29 mouse cellular contexts compared by ENCODE assay signal in the genomic region with DNA sequence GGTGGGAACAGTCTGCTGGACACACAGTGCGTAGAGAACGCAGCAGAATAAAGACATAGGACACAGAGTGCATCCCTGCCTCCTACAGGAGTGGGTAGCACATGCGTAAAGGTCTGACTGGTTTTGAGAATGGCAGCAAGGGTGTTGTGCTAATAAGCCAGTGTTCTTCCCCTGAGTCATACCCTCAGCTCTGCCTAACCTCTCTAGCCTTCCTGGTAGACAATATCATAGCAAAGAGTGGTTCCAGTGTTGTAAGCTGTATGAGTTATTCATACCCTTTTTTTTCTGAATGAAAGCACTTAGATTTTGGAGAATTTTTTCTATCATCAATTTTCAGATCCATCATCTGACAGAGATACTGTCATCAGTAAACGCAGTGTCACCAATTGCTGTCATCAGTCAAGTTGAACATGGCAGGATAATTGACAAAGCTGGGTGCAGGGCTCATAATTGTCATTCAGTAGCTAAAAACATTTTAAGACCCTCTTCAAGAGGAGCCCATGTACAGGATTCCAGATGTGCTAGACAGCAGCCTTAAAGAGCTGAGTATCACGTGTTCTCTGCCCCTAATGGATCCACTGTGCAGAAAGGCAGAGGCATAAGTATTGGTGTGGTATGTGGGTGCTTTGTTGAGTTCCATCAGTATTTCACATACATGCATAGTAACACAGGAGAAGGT. TPM values are rescaled to one million over a fixed set of nuclear protein-coding genes. Genes with fewer than 3 reads are reported as not detected.
DNase-seq lines count a peak whose midpoint lies in the region; ATAC-seq and TF ChIP-seq lines count a peak whose summit lies in the region.
"Had no signal": no experiment of that assay in that cellular context is flagged by ENCODE, and none has a peak within 500 bp of the region (broad histone marks: within the 10 kb centered on the region; RNA-seq: fewer than 3 reads in every experiment).

No protein-coding gene starts in this region.

- no peaks in the 10 kb centered on the region for H3K36me3 ChIP-seq in forebrain, embryonic 14.5 days (ENCODE audit: control insufficient read depth, insufficient read depth, low read length)
- H3K36me3 ChIP-seq in forebrain, embryonic 11.5 days (ENCODE audit: control insufficient read depth, insufficient read depth, low read length): no peaks in the 10 kb centered on the region
- no peaks in the 10 kb centered on the region for H3K36me3 ChIP-seq in heart, embryonic 10.5 days
- no peaks in the 10 kb centered on the region for H3K36me3 ChIP-seq in forebrain, postnatal 0 days (ENCODE audit: insufficient read depth)
- H3K36me3 ChIP-seq: embryonic facial prominence, embryonic 10.5 days; G1E had no signal

- H3K9me3 ChIP-seq in forebrain, embryonic 14.5 days (replicated peaks; ENCODE audit: control insufficient read depth, low read length): no peaks in the 10 kb centered on the region
- no peaks in the 10 kb centered on the region for H3K9me3 ChIP-seq in forebrain, embryonic 11.5 days (ENCODE audit: control insufficient read depth, low read length)
- no peaks in the 10 kb centered on the region for H3K9me3 ChIP-seq in heart, embryonic 10.5 days
- H3K9me3 ChIP-seq in forebrain, postnatal 0 days (ENCODE audit: low read length): no peaks in the 10 kb centered on the region
- H3K9me3 ChIP-seq: embryonic facial prominence, embryonic 10.5 days; embryonic facial prominence, embryonic 13.5 days; G1E had no signal

- H3K4me1 ChIP-seq in forebrain, embryonic 14.5 days (ENCODE audit: control insufficient read depth, insufficient read depth, low read length): no peaks in the 10 kb centered on the region
- no peaks in the 10 kb centered on the region for H3K4me1 ChIP-seq in forebrain, embryonic 11.5 days (replicated peaks; ENCODE audit: control insufficient read depth, insufficient read depth, low read length)
- no peaks in the 10 kb centered on the region for H3K4me1 ChIP-seq in heart, embryonic 10.5 days
- H3K4me1 ChIP-seq in forebrain, postnatal 0 days (ENCODE audit: insufficient read depth): no peaks in the 10 kb centered on the region

- peak; percentile 26; the same call in 1 of the 2 replicates for ATAC-seq in forebrain, embryonic 14.5 days
- no peak for ATAC-seq in forebrain, embryonic 11.5 days (replicated peaks; ENCODE audit: low FRiP score)
- ATAC-seq in forebrain, postnatal 0 days: peak; percentile 88
- ATAC-seq: hindbrain, postnatal 0 days; inflammation-experienced regulatory T-cells, adult 6 months; intestine, embryonic 16.5 days; Patski had no signal

- no peak for TF ChIP-seq CTCF in brain, embryonic 14.5 days (IDR thresholded peaks at IDR 0.05; ENCODE audit: borderline replicate concordance, extremely low read depth, insufficient read depth, insufficient read length)
- no peak for TF ChIP-seq CTCF in forebrain, postnatal 0 days (IDR thresholded peaks at IDR 0.05; ENCODE audit: low read depth)

- no peak overlapping the region for H3K4me3 ChIP-seq in forebrain, embryonic 14.5 days (ENCODE audit: low read depth, low read length)
- no peak overlapping the region for H3K4me3 ChIP-seq in forebrain, embryonic 11.5 days (ENCODE audit: low read depth, low read length)
- no peak overlapping the region for H3K4me3 ChIP-seq in heart, embryonic 10.5 days
- H3K4me3 ChIP-seq in forebrain, postnatal 0 days (ENCODE audit: low read depth, low read length): no peak overlapping the region
- H3K4me3 ChIP-seq: embryonic facial prominence, embryonic 10.5 days; embryonic facial prominence, embryonic 13.5 days; erythroblast, embryonic 14.5 days; heart, adult 2 months had no signal

- no peak overlapping the region for H3K4me2 ChIP-seq in forebrain, embryonic 14.5 days (ENCODE audit: low read length)
- no peak overlapping the region for H3K4me2 ChIP-seq in forebrain, embryonic 11.5 days (ENCODE audit: low read depth, low read length, severe bottlenecking)
- H3K4me2 ChIP-seq in forebrain, postnatal 0 days (ENCODE audit: low read depth): no peak overlapping the region
- H3K4me2 ChIP-seq: embryonic facial prominence, embryonic 13.5 days; heart, embryonic 11.5 days; hindbrain, embryonic 14.5 days had no signal

- no peak overlapping the region for H3K27ac ChIP-seq in forebrain, embryonic 14.5 days (ENCODE audit: low read depth, low read length)
- H3K27ac ChIP-seq in forebrain, embryonic 11.5 days (ENCODE audit: low read depth, low read length): no peak overlapping the region
- no peak overlapping the region for H3K27ac ChIP-seq in heart, embryonic 10.5 days
- H3K27ac ChIP-seq in forebrain, postnatal 0 days (ENCODE audit: low read depth, low read length): no peak overlapping the region
- H3K27ac ChIP-seq: embryonic facial prominence, embryonic 10.5 days; embryonic facial prominence, embryonic 13.5 days; hindbrain, embryonic 14.5 days; hindbrain, postnatal 0 days had no signal

- 93% methylated on average over 5 of the region's 5 CpGs for WGBS in forebrain, embryonic 14.5 days
- WGBS in forebrain, embryonic 11.5 days: 90% methylated on average over 5 of the region's 5 CpGs
- 85% methylated on average over 5 of the region's 5 CpGs for WGBS in heart, embryonic 10.5 days
- 87% methylated on average over 5 of the region's 5 CpGs for WGBS in forebrain, postnatal 0 days

- no peak for TF ChIP-seq POLR2A in brain, embryonic 14.5 days (IDR thresholded peaks at IDR 0.05; ENCODE audit: borderline replicate concordance, extremely low read depth, insufficient read depth, insufficient read length, poor library complexity, severe bottlenecking)

- intact Hi-C loops in heart, postnatal 25 days (cut with DNase I): no loop called here

- no peaks in the 10 kb centered on the region for H3K27me3 ChIP-seq in forebrain, embryonic 14.5 days (replicated peaks; ENCODE audit: control insufficient read depth, insufficient read depth, low read length)
- no peaks in the 10 kb centered on the region for H3K27me3 ChIP-seq in forebrain, embryonic 11.5 days (ENCODE audit: control insufficient read depth, insufficient read depth, low read length)
- no peaks in the 10 kb centered on the region for H3K27me3 ChIP-seq in heart, embryonic 10.5 days (ENCODE audit: insufficient read depth, poor library complexity, severe bottlenecking)
- no peaks in the 10 kb centered on the region for H3K27me3 ChIP-seq in forebrain, postnatal 0 days (ENCODE audit: insufficient read depth, low read length)
- H3K27me3 ChIP-seq: CH12.LX; embryonic facial prominence, embryonic 13.5 days; Patski had no signal

- no peak overlapping the region for H3K9ac ChIP-seq in forebrain, embryonic 14.5 days (ENCODE audit: low read length)
- no peak overlapping the region for H3K9ac ChIP-seq in forebrain, embryonic 11.5 days (ENCODE audit: low read length)
- H3K9ac ChIP-seq in forebrain, postnatal 0 days: no peak overlapping the region
- H3K9ac ChIP-seq: embryonic facial prominence, embryonic 13.5 days; hindbrain, embryonic 14.5 days had no signal

- no peak for DNase-seq in forebrain, embryonic 14.5 days (ENCODE audit: low spot score)
- no peak for DNase-seq in forebrain, embryonic 11.5 days (ENCODE audit: low spot score)
- peak; percentile 64 for DNase-seq in heart, embryonic 10.5 days (ENCODE audit: low spot score)
- no peak for DNase-seq in heart, postnatal 25 days (ENCODE audit: low spot score)
- peak; percentile 28 for DNase-seq in brain, embryonic 14.5 days (ENCODE audit: low read depth)
- DNase-seq in forebrain, postnatal 0 days: no peak
- no peak for DNase-seq in embryo, embryonic 9.5 days (ENCODE audit: extremely low spot score)
- DNase-seq: adrenal gland, postnatal 10 days; adrenal gland, postnatal 36 days; B cell, adult 2 months; cerebellum, adult 11 months; cerebellum, adult 2 months; cerebellum, adult 9-11 months; cerebellum, postnatal 25 days; gastrocnemius, postnatal 25 days; heart, adult 2 months; heart, postnatal 4 days; kidney, adult 18-20 months had no signal

RNA-seq across cellular contexts. Expression of a gene that starts 22.6 kb away (rescaled TPM):
- 37.0 and 38.5 TPM in 2 replicates for polyA plus RNA-seq in forebrain, embryonic 14.5 days (2014; fragmentation: Nextera tagmentation; extraction: Ambion mirVana)
- polyA plus RNA-seq in forebrain, embryonic 11.5 days (2014; fragmentation: Nextera tagmentation; extraction: Ambion mirVana): 51.6 and 55.0 TPM in 2 replicates
- 35.2 and 36.2 TPM in 2 replicates for polyA plus RNA-seq in heart, embryonic 10.5 days (2016; fragmentation: Nextera tagmentation; extraction: Ambion mirVana)
- total RNA-seq in heart, postnatal 25 days (2021): 10 to 100 TPM; 11.9 to 13.7 TPM
- polyA plus RNA-seq in brain, embryonic 14.5 days (2012; rRNA removed): 7.1 and 12.3 TPM in 2 replicates
- 18.9 and 33.3 TPM in 2 replicates for total RNA-seq in forebrain, postnatal 0 days (2014; rRNA removed)
- polyA plus RNA-seq in forebrain, postnatal 0 days (2015; fragmentation: Nextera tagmentation; extraction: Ambion mirVana): 21.0 and 23.2 TPM in 2 replicates

RNA-seq across cellular contexts. Expression of a gene that starts 22.9 kb away (rescaled TPM):
- 6.3 and 6.6 TPM in 2 replicates for polyA plus RNA-seq in forebrain, embryonic 14.5 days (2014; fragmentation: Nextera tagmentation; extraction: Ambion mirVana)
- 4.4 and 4.5 TPM in 2 replicates for polyA plus RNA-seq in forebrain, embryonic 11.5 days (2014; fragmentation: Nextera tagmentation; extraction: Ambion mirVana)
- 7.8 and 10.7 TPM in 2 replicates for polyA plus RNA-seq in heart, embryonic 10.5 days (2016; fragmentation: Nextera tagmentation; extraction: Ambion mirVana)
- total RNA-seq in heart, postnatal 25 days (2021): 10 to 100 TPM; 28.2 to 30.5 TPM
- 4.6 and 6.0 TPM in 2 replicates for polyA plus RNA-seq in brain, embryonic 14.5 days (2012; rRNA removed)
- 4.5 and 6.6 TPM in 2 replicates for total RNA-seq in forebrain, postnatal 0 days (2014; rRNA removed)
- 10.2 and 14.8 TPM in 2 replicates for polyA plus RNA-seq in forebrain, postnatal 0 days (2015; fragmentation: Nextera tagmentation; extraction: Ambion mirVana)

RNA-seq across cellular contexts. Expression of a gene that starts 48.9 kb away (rescaled TPM):
- polyA plus RNA-seq in forebrain, embryonic 14.5 days (2014; fragmentation: Nextera tagmentation; extraction: Ambion mirVana): 0.36 and 0.52 TPM in 2 replicates
- 0.83 and 1.1 TPM in 2 replicates for polyA plus RNA-seq in forebrain, embryonic 11.5 days (2014; fragmentation: Nextera tagmentation; extraction: Ambion mirVana)
- polyA plus RNA-seq in heart, embryonic 10.5 days (2016; fragmentation: Nextera tagmentation; extraction: Ambion mirVana): 0.50 and 0.92 TPM in 2 replicates
- 10 to 100 TPM in 1 of 2 experiments, 1 to 10 TPM in 1; 5.5 to 11.3 TPM for total RNA-seq in heart, postnatal 25 days (2021)
- polyA plus RNA-seq in brain, embryonic 14.5 days (2012; rRNA removed): 0.58 and 0.88 TPM in 2 replicates
- 1.2 and 1.5 TPM in 2 replicates for total RNA-seq in forebrain, postnatal 0 days (2014; rRNA removed)
- polyA plus RNA-seq in forebrain, postnatal 0 days (2015; fragmentation: Nextera tagmentation; extraction: Ambion mirVana): 0.25 and 0.70 TPM in 2 replicates
- polyA plus RNA-seq: erythroblast, embryonic 14.5 days had no signal

Comparison
In these comparisons a context has a peak if more than half of its experiments do, and no peak if none do; other contexts are left out.
1. DNase-seq: peak in heart, embryonic 10.5 days (single experiment) and brain, embryonic 14.5 days (single experiment); none in forebrain, embryonic 14.5 days (single experiment), forebrain, embryonic 11.5 days (single experiment), heart, postnatal 25 days (single experiment), forebrain, postnatal 0 days (single experiment) and embryo, embryonic 9.5 days (single experiment).